ENCODE assay signal across 19 mouse cellular contexts in genomic region chr14:54099360-54099759, GRCm38 (mm10).
DNase-seq lines count a peak whose midpoint lies in the region; ATAC-seq and TF ChIP-seq lines count a peak whose summit lies in the region.
"Had no signal": no experiment of that assay in that cellular context is flagged by ENCODE, and none has a peak within 500 bp of the region (broad histone marks: within the 10 kb centered on the region; RNA-seq: fewer than 3 reads in every experiment).

No protein-coding gene starts in this region.

- 0 out of 2 replicates have a peak, but pooled peaks have one; percentile 37 for TF ChIP-seq EP300 in liver, postnatal 0 days (IDR thresholded peaks at IDR 0.05; ENCODE audit: low read depth)

- no peak overlapping the region for H3K4me2 ChIP-seq in liver, postnatal 0 days (ENCODE audit: low read depth, low read length)
- H3K4me2 ChIP-seq in liver, embryonic 12.5 days: no peak overlapping the region
- H3K4me2 ChIP-seq: embryonic facial prominence, embryonic 13.5 days; forebrain, embryonic 13.5 days; heart, embryonic 12.5 days; hindbrain, embryonic 14.5 days had no signal

- no peak for DNase-seq in frontal cortex, postnatal 14 days (ENCODE audit: low spot score in 2 of 2)
- no peak for DNase-seq in liver, postnatal 0 days
- DNase-seq in MN1 (ENCODE audit: low spot score): no peak
- no peak for DNase-seq in retina, postnatal 1 day
- DNase-seq: adrenal gland, adult 8-10 months; adrenal gland, postnatal 36 days; cerebellum, adult 11 months; cerebellum, adult 8-10 months; cerebellum, postnatal 14 days; gastrocnemius, postnatal 10 days; heart, adult 2 months had no signal

- H3K4me1 ChIP-seq in liver, postnatal 0 days (ENCODE audit: insufficient read depth): peaks cover 10% of the 10 kb centered on the region
- H3K4me1 ChIP-seq in liver, embryonic 12.5 days: peaks cover 29% of the 10 kb centered on the region
- H3K4me1 ChIP-seq: forebrain, embryonic 13.5 days had no signal

- WGBS in liver, postnatal 0 days (ENCODE audit: insufficient replicate concordance): 56% methylated on average over 6 of the region's 6 CpGs
- WGBS in liver, embryonic 12.5 days (ENCODE audit: insufficient replicate concordance): 60% methylated on average over 6 of the region's 6 CpGs

- no peak for TF ChIP-seq CTCF in liver, postnatal 0 days (IDR thresholded peaks at IDR 0.05; ENCODE audit: low read depth)

- H3K9me3 ChIP-seq in liver, postnatal 0 days (ENCODE audit: low read length): no peaks in the 10 kb centered on the region
- no peaks in the 10 kb centered on the region for H3K9me3 ChIP-seq in liver, embryonic 12.5 days (replicated peaks)
- H3K9me3 ChIP-seq: embryonic facial prominence, embryonic 13.5 days; forebrain, embryonic 13.5 days; heart, embryonic 12.5 days; hindbrain, embryonic 10.5 days had no signal

- ATAC-seq in frontal cortex, adult (ENCODE audit: low TSS enrichment): peak; percentile 91
- no peak for ATAC-seq in liver, postnatal 0 days
- no peak for ATAC-seq in liver, embryonic 12.5 days
- peak; percentile 65 for ATAC-seq in common myeloid progenitor, adult 5-6 weeks (replicated peaks; ENCODE audit: low read depth, poor library complexity, severe bottlenecking)
- ATAC-seq: forebrain, embryonic 13.5 days had no signal

- H3K9ac ChIP-seq in liver, postnatal 0 days (replicated peaks): no peak overlapping the region
- H3K9ac ChIP-seq in liver, embryonic 12.5 days: no peak overlapping the region
- H3K9ac ChIP-seq: embryonic facial prominence, embryonic 13.5 days; forebrain, embryonic 13.5 days; heart, embryonic 12.5 days; hindbrain, embryonic 14.5 days had no signal

- H3K4me3 ChIP-seq in liver, postnatal 0 days (ENCODE audit: low read depth, low read length): no peak overlapping the region
- no peak overlapping the region for H3K4me3 ChIP-seq in liver, embryonic 12.5 days
- H3K4me3 ChIP-seq: embryonic facial prominence, embryonic 13.5 days; forebrain, embryonic 13.5 days; heart, adult 2 months; heart, embryonic 12.5 days; hindbrain, embryonic 10.5 days had no signal

- H3K36me3 ChIP-seq in liver, postnatal 0 days (replicated peaks; ENCODE audit: insufficient read depth, low read length): no peaks in the 10 kb centered on the region
- no peaks in the 10 kb centered on the region for H3K36me3 ChIP-seq in liver, embryonic 12.5 days
- H3K36me3 ChIP-seq: embryonic facial prominence, embryonic 13.5 days; heart, embryonic 12.5 days; hindbrain, embryonic 10.5 days had no signal

- no peak overlapping the region for H3K27ac ChIP-seq in liver, postnatal 0 days (ENCODE audit: low read depth)
- no peak overlapping the region for H3K27ac ChIP-seq in liver, embryonic 12.5 days
- H3K27ac ChIP-seq: embryonic facial prominence, embryonic 13.5 days; forebrain, embryonic 13.5 days; heart, adult 2 months; hindbrain, embryonic 14.5 days had no signal

- H3K27me3 ChIP-seq in liver, postnatal 0 days (ENCODE audit: insufficient read depth, low read length): no peaks in the 10 kb centered on the region
- H3K27me3 ChIP-seq in liver, embryonic 12.5 days (replicated peaks): peaks cover 35% of the 10 kb centered on the region
- H3K27me3 ChIP-seq: embryonic facial prominence, embryonic 13.5 days; forebrain, embryonic 13.5 days; heart, embryonic 12.5 days had no signal

Comparison
In these comparisons a context has a peak if more than half of its experiments do, and no peak if none do; other contexts are left out.
1. ATAC-seq: peak in frontal cortex, adult (single experiment) and common myeloid progenitor, adult 5-6 weeks (single experiment); none in liver, postnatal 0 days (single experiment) and liver, embryonic 12.5 days (single experiment).